ENCODE assay signal across 10 mouse cellular contexts in the genomic region with DNA sequence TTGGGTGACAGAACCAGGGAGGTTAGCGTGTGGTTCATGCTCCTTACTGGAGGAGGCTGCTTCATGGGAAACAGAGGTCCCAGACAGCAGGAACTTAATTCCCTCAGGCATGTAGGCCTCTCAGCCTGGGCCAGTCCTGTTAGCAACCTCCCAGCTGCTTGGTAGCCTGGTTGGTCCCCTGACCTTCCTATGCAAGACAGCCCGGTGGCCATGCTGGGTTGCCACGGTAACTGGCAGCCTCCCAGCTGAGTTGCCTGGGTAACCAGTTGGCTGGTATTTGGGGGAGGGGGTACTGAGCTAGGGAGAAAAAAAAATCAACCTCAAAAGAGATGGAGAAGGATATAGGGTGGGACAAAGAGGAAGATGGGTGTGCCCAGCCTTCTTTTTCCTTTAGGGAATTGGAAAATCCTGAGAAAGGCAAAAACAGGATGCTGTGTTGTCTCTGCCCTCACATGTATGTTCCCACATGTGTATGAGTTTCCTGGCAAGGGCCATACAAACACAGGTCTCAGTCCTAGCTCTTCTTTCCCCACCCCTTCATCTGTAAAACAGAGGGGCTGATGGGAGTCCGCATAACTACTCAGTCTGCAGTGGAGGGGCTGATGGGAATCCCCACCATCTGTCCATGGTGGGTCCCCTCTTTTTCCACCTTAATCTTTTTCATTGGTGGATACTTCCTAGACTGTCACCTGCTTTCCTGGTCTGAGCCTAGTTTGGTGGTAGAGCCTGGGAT. TPM values are rescaled to one million over a fixed set of nuclear protein-coding genes. Genes with fewer than 3 reads are reported as not detected.
A peak's percentile ranks its signal among the peaks of the same experiment; 100 is the strongest.
DNase-seq lines count a peak whose midpoint lies in the region; ATAC-seq lines count a peak whose summit lies in the region.
"Had no signal": no experiment of that assay in that cellular context is flagged by ENCODE, and none has a peak within 500 bp of the region (broad histone marks: within the 10 kb centered on the region; RNA-seq: fewer than 3 reads in every experiment).

No protein-coding gene starts in this region.

- peaks cover 6% of the 10 kb centered on the region; the same call in 1 of the 2 replicates for H3K36me3 ChIP-seq in hindbrain, embryonic 12.5 days
- 0 out of 2 replicates have a peak, but pooled peaks cover 6% of the 10 kb centered on the region for H3K36me3 ChIP-seq in neural tube, embryonic 12.5 days
- H3K36me3 ChIP-seq in intestine, embryonic 15.5 days = no peaks in the 10 kb centered on the region

- intact Hi-C loops in left cerebral cortex, postnatal 10 days (cut with DNase I) = loop anchor here (10.0 kb wide), 1 partner anchor 77 kb away; no protein-coding TSS in a partner anchor

- 0 out of 2 replicates have a peak, but pooled peaks cover 7% of the 10 kb centered on the region for H3K9me3 ChIP-seq in hindbrain, embryonic 12.5 days (replicated peaks)
- H3K9me3 ChIP-seq in neural tube, embryonic 12.5 days = 0 out of 2 replicates have a peak, but pooled peaks cover 3% of the 10 kb centered on the region
- H3K9me3 ChIP-seq in intestine, embryonic 15.5 days = no peaks in the 10 kb centered on the region

- peaks cover 60% of the 10 kb centered on the region for H3K4me1 ChIP-seq in hindbrain, embryonic 12.5 days
- peaks cover 44% of the 10 kb centered on the region for H3K4me1 ChIP-seq in neural tube, embryonic 12.5 days
- peaks cover 15% of the 10 kb centered on the region for H3K4me1 ChIP-seq in intestine, embryonic 15.5 days (replicated peaks)

- peak overlapping the region; percentile 92 for H3K27ac ChIP-seq in hindbrain, embryonic 12.5 days
- peak overlapping the region; percentile 33; the same call in 1 of the 2 replicates for H3K27ac ChIP-seq in neural tube, embryonic 12.5 days
- no peak overlapping the region for H3K27ac ChIP-seq in intestine, embryonic 15.5 days

- ATAC-seq in hindbrain, embryonic 12.5 days (ENCODE audit: low FRiP score) = peak; percentile 93
- peak; percentile 83 for ATAC-seq in neural tube, embryonic 12.5 days (ENCODE audit: low FRiP score, low read depth)
- ATAC-seq in activated CD4-positive, CD25-positive, alpha-beta regulatory T cell, adult 4 months = no peak
- no peak for ATAC-seq in intestine, embryonic 15.5 days

- H3K4me3 ChIP-seq in hindbrain, embryonic 12.5 days = no peak overlapping the region
- H3K4me3 ChIP-seq in neural tube, embryonic 12.5 days = no peak overlapping the region
- no peak overlapping the region for H3K4me3 ChIP-seq in intestine, embryonic 15.5 days (replicated peaks)

- peak; percentile 54 to 83 for DNase-seq in left cerebral cortex, postnatal 10 days (ENCODE audit: extremely low spot score in 1 of 2, low spot score in 2 of 2)
- DNase-seq in left cerebral cortex, adult 18-20 months (ENCODE audit: low spot score in 2 of 2) = no peak
- DNase-seq in embryo, embryonic 11.5 days (ENCODE audit: low read depth, low spot score) = peak; percentile 69
- no peak for DNase-seq in adrenal gland, adult 2 months
- DNase-seq: thymus, adult 2 months had no signal

- no peaks in the 10 kb centered on the region; the same call in 1 of the 2 replicates for H3K27me3 ChIP-seq in hindbrain, embryonic 12.5 days
- H3K27me3 ChIP-seq in neural tube, embryonic 12.5 days (replicated peaks) = no peaks in the 10 kb centered on the region
- H3K27me3 ChIP-seq in intestine, embryonic 15.5 days (replicated peaks) = no peaks in the 10 kb centered on the region
- H3K27me3 ChIP-seq: Patski had no signal

- WGBS in hindbrain, embryonic 12.5 days = 8% methylated on average over 4 of the region's 4 CpGs
- WGBS in neural tube, embryonic 12.5 days = 9% methylated on average over 4 of the region's 4 CpGs
- 37% methylated on average over 4 of the region's 4 CpGs for WGBS in intestine, embryonic 15.5 days

- no peak overlapping the region; the same call in 1 of the 2 replicates for H3K9ac ChIP-seq in hindbrain, embryonic 12.5 days
- 0 out of 2 replicates have a peak overlapping the region, but pooled peaks have one; percentile 21 for H3K9ac ChIP-seq in neural tube, embryonic 12.5 days
- H3K9ac ChIP-seq in intestine, embryonic 15.5 days = no peak overlapping the region

- H3K4me2 ChIP-seq in hindbrain, embryonic 12.5 days (replicated peaks) = peak overlapping the region; percentile 40
- peak overlapping the region; percentile 41 for H3K4me2 ChIP-seq in neural tube, embryonic 12.5 days (replicated peaks)
- no peak overlapping the region for H3K4me2 ChIP-seq in intestine, embryonic 15.5 days (replicated peaks)

RNA-seq across cellular contexts. Expression of gene Plekha6, which starts 24.1 kb away (rescaled TPM):
- 10 to 100 TPM; 57.2 to 59.3 TPM for total RNA-seq in left cerebral cortex, postnatal 10 days (2021)
- 10 to 100 TPM; 78.2 to 91.1 TPM for total RNA-seq in left cerebral cortex, adult 18-20 months (2021)
- polyA plus RNA-seq in hindbrain, embryonic 12.5 days (2016; fragmentation: Nextera tagmentation; extraction: Ambion mirVana) = 25.8 and 29.1 TPM in 2 replicates
- 28.4 and 29.4 TPM in 2 replicates for polyA plus RNA-seq in neural tube, embryonic 12.5 days (2016; fragmentation: Nextera tagmentation; extraction: Ambion mirVana)
- polyA plus RNA-seq in activated CD4-positive, CD25-positive, alpha-beta regulatory T cell, adult 4 months (2017; shearing (Covaris generic)) = under 1 TPM in 1 of 2 experiments, not detected in 1; 0.06 TPM
- total RNA-seq in adrenal gland, adult 2 months (2021) = 10 to 100 TPM; 10.3 to 22.6 TPM
- polyA plus RNA-seq in adrenal gland, adult 2 months (2012; rRNA removed) = 16.9 and 22.5 TPM in 2 replicates
- polyA plus RNA-seq in intestine, embryonic 15.5 days (2015; fragmentation: Nextera tagmentation; extraction: Ambion mirVana) = 13.7 and 15.3 TPM in 2 replicates

RNA-seq across cellular contexts. Expression of gene Ppp1r15b, which starts 57.2 kb away (rescaled TPM):
- 10 to 100 TPM; 43.6 to 44.1 TPM for total RNA-seq in left cerebral cortex, postnatal 10 days (2021)
- 10 to 100 TPM; 44.6 to 49.3 TPM for total RNA-seq in left cerebral cortex, adult 18-20 months (2021)
- 49.1 and 53.4 TPM in 2 replicates for polyA plus RNA-seq in hindbrain, embryonic 12.5 days (2016; fragmentation: Nextera tagmentation; extraction: Ambion mirVana)
- polyA plus RNA-seq in neural tube, embryonic 12.5 days (2016; fragmentation: Nextera tagmentation; extraction: Ambion mirVana) = 43.3 and 45.8 TPM in 2 replicates
- 10 to 100 TPM; 21.7 to 22.4 TPM for polyA plus RNA-seq in activated CD4-positive, CD25-positive, alpha-beta regulatory T cell, adult 4 months (2017; shearing (Covaris generic))
- total RNA-seq in adrenal gland, adult 2 months (2021) = 10 to 100 TPM; 89.6 to 90.2 TPM
- 34.1 and 40.4 TPM in 2 replicates for polyA plus RNA-seq in adrenal gland, adult 2 months (2012; rRNA removed)
- 46.7 and 46.9 TPM in 2 replicates for polyA plus RNA-seq in intestine, embryonic 15.5 days (2015; fragmentation: Nextera tagmentation; extraction: Ambion mirVana)

Comparison
In these comparisons a context has a peak if more than half of its experiments do, and no peak if none do; other contexts are left out.
1. DNase-seq: peak in left cerebral cortex, postnatal 10 days (2 of 2) and embryo, embryonic 11.5 days (single experiment); none in left cerebral cortex, adult 18-20 months (0 of 2) and adrenal gland, adult 2 months (single experiment).
2. ATAC-seq: peak in hindbrain, embryonic 12.5 days (single experiment) and neural tube, embryonic 12.5 days (single experiment); none in activated CD4-positive, CD25-positive, alpha-beta regulatory T cell, adult 4 months (single experiment) and intestine, embryonic 15.5 days (single experiment).
3. RNA of gene Plekha6, which starts 24.1 kb away (polyA plus RNA-seq): 28.4 to 29.4 TPM in neural tube, embryonic 12.5 days, 25.8 to 29.1 TPM in hindbrain, embryonic 12.5 days, 16.9 to 22.5 TPM in adrenal gland, adult 2 months and 13.7 to 15.3 TPM in intestine, embryonic 15.5 days; 0.06 TPM in activated CD4-positive, CD25-positive, alpha-beta regulatory T cell, adult 4 months; every median in the first group is over 10 times any median in the second.